Mouse (Mus musculus): ENCODE results near the gene Vezt. TPM values are rescaled to one million over a fixed set of nuclear protein-coding genes. Genes with fewer than 3 reads are reported as not detected.

The Vezt gene
- 10 to 100 TPM in 1 of 2 experiments, 1 to 10 TPM in 1; 2.1 to 13.2 TPM for polyA plus RNA-seq (2012; fragmentation: generic; extraction: Trizol)

GRCm38 (mm10) chr10:94035658-94036374, at the start of gene Vezt, which contains the start of gene Fgd6:
Gene Vezt, minus strand, starts transcription at chr10:94035817.
Gene Fgd6, plus strand, starts transcription at chr10:94036001.

GRCm38 (mm10) chr10:93897043-93897646, 138.5 kb downstream of the Vezt start, which contains the start of gene Metap2:
Gene Metap2, minus strand, starts transcription at chr10:93897093.

Other genes with a start within 250 kb of the Vezt start
- under 1 TPM; 0.02 TPM for gene Usp44, start 204.3 kb downstream of the Vezt start, polyA plus RNA-seq (2012; fragmentation: generic; extraction: Trizol)
- gene Metap2, start 138.7 kb downstream of the Vezt start, polyA plus RNA-seq (2012; fragmentation: generic; extraction: Trizol), result 100 to 1,000 TPM in 1 of 2 experiments, 10 to 100 TPM in 1; 40.0 to 139 TPM
- under 1 TPM; 0.20 to 0.80 TPM for gene Fgd6, start 184 bp upstream of the Vezt start, polyA plus RNA-seq (2012; fragmentation: generic; extraction: Trizol)
- 1 to 10 TPM; 1.8 to 8.2 TPM for gene Nr2c1, start 112.2 kb upstream of the Vezt start, polyA plus RNA-seq (2012; fragmentation: generic; extraction: Trizol)
- gene Ndufa12, start 162.9 kb upstream of the Vezt start, polyA plus RNA-seq (2012; fragmentation: generic; extraction: Trizol), result 100 to 1,000 TPM; 334 to 421 TPM

Data from C3H10T1/2 (cell line).